Comparison of ENCODE assay signal across 8 mouse cellular contexts in genomic region chrX:9199761-9200371, GRCm38 (mm10). TPM values are rescaled to one million over a fixed set of nuclear protein-coding genes. Genes with fewer than 3 reads are reported as not detected.
DNase-seq lines count a peak whose midpoint lies in the region; ATAC-seq and TF ChIP-seq lines count a peak whose summit lies in the region.

TSS of gene Lancl3 (plus strand) at chrX:9199902.

- H3K4me3 ChIP-seq in left cerebral cortex, adult 2 months: peak within 1 kb of the TSS; percentile 45
- H3K4me3 ChIP-seq in forebrain, embryonic 15.5 days: peak within 1 kb of the TSS; percentile 53
- peak within 1 kb of the TSS; percentile 53 for H3K4me3 ChIP-seq in hindbrain, embryonic 16.5 days (ENCODE audit: low read length)
- peak within 1 kb of the TSS; percentile 45 for H3K4me3 ChIP-seq in liver, embryonic 11.5 days (ENCODE audit: low read depth, low read length)

- no peaks in the 10 kb centered on the region for H3K27me3 ChIP-seq in forebrain, embryonic 15.5 days
- no peaks in the 10 kb centered on the region for H3K27me3 ChIP-seq in hindbrain, embryonic 16.5 days (replicated peaks; ENCODE audit: control insufficient read depth, insufficient read depth, low read length)
- peaks cover 26% of the 10 kb centered on the region for H3K27me3 ChIP-seq in liver, embryonic 11.5 days (replicated peaks; ENCODE audit: control insufficient read depth, insufficient read depth, low read length)

- intact Hi-C loops in left cerebral cortex, adult 2 months (cut with DNase I): no loop called here
- intact Hi-C loops in left cerebral cortex, postnatal 25 days (cut with DNase I): no loop called here

- no peak within 1 kb of the TSS for H3K27ac ChIP-seq in left cerebral cortex, adult 2 months
- peak within 1 kb of the TSS; percentile 25 for H3K27ac ChIP-seq in forebrain, embryonic 15.5 days (replicated peaks)
- H3K27ac ChIP-seq in hindbrain, embryonic 16.5 days (ENCODE audit: low read depth, low read length): no peak within 1 kb of the TSS
- H3K27ac ChIP-seq in liver, embryonic 11.5 days (ENCODE audit: low read depth, low read length): no peak within 1 kb of the TSS

- peak; percentile 8 to 34 for DNase-seq in left cerebral cortex, adult 2 months (ENCODE audit: extremely low spot score in 1 of 2, low spot score in 2 of 2)
- DNase-seq in left cerebral cortex, postnatal 25 days (ENCODE audit: low spot score in 2 of 2): no peak
- peak; percentile 63 for DNase-seq in cerebellum, adult 11 months
- peak; percentile 33 for DNase-seq in liver, embryonic 11.5 days (ENCODE audit: low spot score)
- DNase-seq in neural tube, embryonic 10.5 days (ENCODE audit: extremely low spot score, low spot score): peak; percentile 39
- peak; percentile 56 for DNase-seq in urinary bladder, postnatal 14 days (ENCODE audit: low spot score)

- peak within 1 kb of the TSS; percentile 64 for H3K4me2 ChIP-seq in forebrain, embryonic 15.5 days (replicated peaks)
- H3K4me2 ChIP-seq in hindbrain, embryonic 16.5 days (ENCODE audit: low read length): peak within 1 kb of the TSS; percentile 61
- peak within 1 kb of the TSS; percentile 68 for H3K4me2 ChIP-seq in liver, embryonic 11.5 days

- peaks cover 6% of the 10 kb centered on the region; the same call in 1 of the 2 replicates for H3K4me1 ChIP-seq in forebrain, embryonic 15.5 days
- H3K4me1 ChIP-seq in hindbrain, embryonic 16.5 days (ENCODE audit: control insufficient read depth, insufficient read depth, low read depth, low read length): no peaks in the 10 kb centered on the region
- no peaks in the 10 kb centered on the region for H3K4me1 ChIP-seq in liver, embryonic 11.5 days (replicated peaks; ENCODE audit: control insufficient read depth, insufficient read depth, low read length)

- TF ChIP-seq CTCF in left cerebral cortex, adult 2 months (IDR thresholded peaks at IDR 0.05): no peak

- peak within 1 kb of the TSS; percentile 62 for H3K9ac ChIP-seq in forebrain, embryonic 15.5 days (replicated peaks)
- H3K9ac ChIP-seq in hindbrain, embryonic 16.5 days (ENCODE audit: low read depth, low read length): peak within 1 kb of the TSS; percentile 64
- H3K9ac ChIP-seq in liver, embryonic 11.5 days (ENCODE audit: low read depth, low read length): peak within 1 kb of the TSS; percentile 48; the same call in 1 of the 2 replicates

- ATAC-seq in forebrain, embryonic 15.5 days (replicated peaks): peak; percentile 68
- peak; percentile 83 for ATAC-seq in hindbrain, embryonic 16.5 days
- ATAC-seq in liver, embryonic 11.5 days (replicated peaks; ENCODE audit: low FRiP score): 0 out of 2 replicates have a peak, but pooled peaks have one; percentile 26

- no peaks in the 10 kb centered on the region for H3K36me3 ChIP-seq in forebrain, embryonic 15.5 days
- H3K36me3 ChIP-seq in hindbrain, embryonic 16.5 days (ENCODE audit: control insufficient read depth, insufficient read depth, low read length): no peaks in the 10 kb centered on the region
- no peaks in the 10 kb centered on the region for H3K36me3 ChIP-seq in liver, embryonic 11.5 days (ENCODE audit: control insufficient read depth, insufficient read depth, low read length)

- WGBS in forebrain, embryonic 15.5 days: 32% methylated on average over 42 of the region's 49 CpGs
- WGBS in hindbrain, embryonic 16.5 days: 18% methylated on average over 45 of the region's 49 CpGs
- 8% methylated on average over 45 of the region's 49 CpGs for WGBS in liver, embryonic 11.5 days

- H3K9me3 ChIP-seq in forebrain, embryonic 15.5 days: no peaks in the 10 kb centered on the region
- no peaks in the 10 kb centered on the region for H3K9me3 ChIP-seq in hindbrain, embryonic 16.5 days (ENCODE audit: control insufficient read depth, low read length)
- H3K9me3 ChIP-seq in liver, embryonic 11.5 days (ENCODE audit: control insufficient read depth, low read length): no peaks in the 10 kb centered on the region

RNA-seq across cellular contexts. Expression of gene Lancl3, which starts in this region (rescaled TPM):
- total RNA-seq in left cerebral cortex, adult 2 months (2021): 1 to 10 TPM; 6.8 to 7.8 TPM
- 1 to 10 TPM; 5.9 to 7.1 TPM for total RNA-seq in left cerebral cortex, postnatal 25 days (2021)
- 8.0 TPM in 2 replicates for polyA plus RNA-seq in forebrain, embryonic 15.5 days (2015; fragmentation: Nextera tagmentation; extraction: Ambion mirVana)
- 4.9 and 5.2 TPM in 2 replicates for polyA plus RNA-seq in hindbrain, embryonic 16.5 days (2015; fragmentation: Nextera tagmentation; extraction: Ambion mirVana)
- 0.23 and 0.27 TPM in 2 replicates for polyA plus RNA-seq in liver, embryonic 11.5 days (2014; fragmentation: Nextera tagmentation; extraction: Ambion mirVana)

Comparison
In these comparisons a context has a peak if more than half of its experiments do, and no peak if none do; other contexts are left out.
1. DNase-seq: peak in left cerebral cortex, adult 2 months (2 of 2), cerebellum, adult 11 months (single experiment), neural tube, embryonic 10.5 days (single experiment) and urinary bladder, postnatal 14 days (single experiment); none in left cerebral cortex, postnatal 25 days (0 of 2).
2. Peak in DNase-seq, ATAC-seq, H3K4me3 ChIP-seq, H3K9ac ChIP-seq and H3K4me2 ChIP-seq in liver, embryonic 11.5 days; RNA of the gene not detected or under 1 TPM.
3. ATAC-seq: peak in every context shown above with its lines; median percentile 83 in hindbrain, embryonic 16.5 days; 68 in forebrain, embryonic 15.5 days; 26 in liver, embryonic 11.5 days.
4. Peak in every context shown above with its lines, with median percentiles within 50 percentile points of each other: H3K4me3 ChIP-seq, H3K4me2 ChIP-seq and H3K9ac ChIP-seq.